Mouse (Mus musculus): Measurements from ENCODE around the gene Elmo1.

DNA sequence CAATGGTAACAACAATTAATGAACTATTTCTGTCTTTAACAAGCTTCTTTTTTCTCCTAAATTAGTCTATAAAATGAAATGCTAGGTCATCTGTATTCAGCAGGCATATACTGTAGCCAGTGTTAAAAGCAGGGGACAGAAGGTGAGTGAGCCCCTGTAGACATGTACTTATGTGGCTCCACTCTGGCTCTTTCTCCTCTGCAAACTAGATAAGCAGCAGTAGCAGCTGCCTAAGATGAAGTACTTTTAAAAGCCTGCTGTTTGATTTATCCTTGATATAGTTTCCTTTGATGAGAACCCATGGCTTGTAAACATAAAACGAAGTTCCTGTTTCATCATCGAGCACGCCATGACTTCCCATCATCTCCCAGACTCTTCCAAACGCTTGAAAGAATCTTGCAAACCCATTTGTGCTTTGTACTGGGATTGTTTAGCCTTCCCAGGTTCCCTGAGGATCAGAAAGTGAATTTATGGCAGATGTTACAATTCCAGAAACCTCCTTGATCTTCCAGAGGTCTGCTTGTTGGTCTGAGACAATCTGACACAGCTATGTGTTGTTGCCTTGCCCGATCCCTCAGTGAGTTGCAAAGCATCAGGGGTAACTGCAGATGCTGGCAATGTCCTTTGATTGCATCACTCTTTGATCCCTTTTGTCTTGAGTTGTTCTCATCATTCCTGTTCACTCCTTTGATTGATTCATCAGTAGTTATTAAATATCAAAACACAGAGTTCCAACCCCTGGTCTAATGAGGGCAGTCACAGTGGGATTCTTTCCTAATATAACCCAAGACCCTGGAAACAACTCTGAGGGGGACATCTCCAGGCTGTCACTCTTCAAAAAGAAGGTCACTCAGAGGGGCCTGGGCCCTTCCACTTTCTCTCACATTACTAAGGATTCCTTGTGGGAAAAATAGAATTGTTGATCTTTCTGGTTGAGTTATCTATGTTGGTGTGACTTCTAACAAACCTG is 326.6 kb downstream of the Elmo1 start:
- TF ChIP-seq CTCF (IDR thresholded peaks at IDR 0.05; ENCODE audit: borderline replicate concordance, control insufficient read depth, extremely low read depth, insufficient read depth, low read length, poor library complexity) (no peak), POLR2A (IDR thresholded peaks at IDR 0.05; ENCODE audit: control insufficient read depth, extremely low read depth, insufficient read depth, low read length, poor library complexity) (no peak)

Measured in thymus, adult 2 months (tissue).